In genomic region chr12:81188423-81188822, GRCm38 (mm10) we compare ENCODE assay signal across 28 mouse cellular contexts.
A peak's percentile ranks its signal among the peaks of the same experiment; 100 is the strongest.
DNase-seq lines count a peak whose midpoint lies in the region; ATAC-seq and TF ChIP-seq lines count a peak whose summit lies in the region.
"Had no signal": no experiment of that assay in that cellular context is flagged by ENCODE, and none has a peak within 500 bp of the region (broad histone marks: within the 10 kb centered on the region; RNA-seq: fewer than 3 reads in every experiment).

No protein-coding gene starts in this region.

- no peak overlapping the region for H3K4me3 ChIP-seq in kidney, embryonic 14.5 days (ENCODE audit: low read length)
- H3K4me3 ChIP-seq in liver, postnatal 0 days (ENCODE audit: low read depth, low read length) = no peak overlapping the region
- H3K4me3 ChIP-seq: embryonic facial prominence, embryonic 12.5 days; embryonic facial prominence, embryonic 15.5 days; gastrocnemius, adult 2 months; heart, embryonic 10.5 days; heart, embryonic 13.5 days had no signal

- WGBS in kidney, embryonic 14.5 days = 81% methylated on average over 3 of the region's 3 CpGs
- WGBS in liver, postnatal 0 days (ENCODE audit: insufficient replicate concordance) = 54% methylated on average over 3 of the region's 3 CpGs

- H3K4me1 ChIP-seq in kidney, embryonic 14.5 days (ENCODE audit: control insufficient read depth, insufficient read depth, low read length) = no peaks in the 10 kb centered on the region
- H3K4me1 ChIP-seq in liver, postnatal 0 days (ENCODE audit: insufficient read depth) = peaks cover 22% of the 10 kb centered on the region
- H3K4me1 ChIP-seq: embryonic facial prominence, embryonic 12.5 days; embryonic facial prominence, embryonic 15.5 days; heart, embryonic 10.5 days; heart, embryonic 13.5 days had no signal

- H3K9ac ChIP-seq in kidney, embryonic 14.5 days (ENCODE audit: low read depth, low read length) = no peak overlapping the region
- no peak overlapping the region for H3K9ac ChIP-seq in liver, postnatal 0 days (replicated peaks)
- H3K9ac ChIP-seq: embryonic facial prominence, embryonic 12.5 days; embryonic facial prominence, embryonic 15.5 days; forebrain, postnatal 0 days; heart, embryonic 13.5 days; hindbrain, embryonic 14.5 days had no signal

- H3K4me2 ChIP-seq in kidney, embryonic 14.5 days (replicated peaks; ENCODE audit: low read depth, low read length) = no peak overlapping the region
- H3K4me2 ChIP-seq in liver, postnatal 0 days (ENCODE audit: low read depth, low read length) = no peak overlapping the region
- H3K4me2 ChIP-seq: embryonic facial prominence, embryonic 12.5 days; embryonic facial prominence, embryonic 15.5 days; heart, embryonic 13.5 days; hindbrain, embryonic 14.5 days had no signal

- no peak for ATAC-seq in kidney, embryonic 14.5 days (ENCODE audit: low FRiP score, low TSS enrichment)
- peak; percentile 79 for ATAC-seq in liver, postnatal 0 days
- ATAC-seq: forebrain, embryonic 14.5 days; forebrain, postnatal 0 days; Patski had no signal

- no peaks in the 10 kb centered on the region for H3K27me3 ChIP-seq in kidney, embryonic 14.5 days (ENCODE audit: control insufficient read depth, insufficient read depth, low read length)
- no peaks in the 10 kb centered on the region for H3K27me3 ChIP-seq in liver, postnatal 0 days (ENCODE audit: insufficient read depth, low read length)
- H3K27me3 ChIP-seq: CH12.LX; embryonic facial prominence, embryonic 12.5 days; embryonic facial prominence, embryonic 15.5 days; heart, embryonic 13.5 days had no signal

- TF ChIP-seq CTCF in liver, postnatal 0 days (IDR thresholded peaks at IDR 0.05; ENCODE audit: low read depth) = no peak

- no peaks in the 10 kb centered on the region for H3K36me3 ChIP-seq in kidney, embryonic 14.5 days (ENCODE audit: control insufficient read depth, insufficient read depth, low read length)
- H3K36me3 ChIP-seq in liver, postnatal 0 days (replicated peaks; ENCODE audit: insufficient read depth, low read length) = peaks cover 4% of the 10 kb centered on the region; the same call in 1 of the 2 replicates
- H3K36me3 ChIP-seq: embryonic facial prominence, embryonic 12.5 days; embryonic facial prominence, embryonic 15.5 days; heart, embryonic 10.5 days; heart, embryonic 13.5 days had no signal

- no peak overlapping the region for H3K27ac ChIP-seq in kidney, embryonic 14.5 days (ENCODE audit: low read depth, low read length)
- H3K27ac ChIP-seq in liver, postnatal 0 days (ENCODE audit: low read depth) = peak overlapping the region; percentile 94
- H3K27ac ChIP-seq: embryonic facial prominence, embryonic 12.5 days; embryonic facial prominence, embryonic 15.5 days; gastrocnemius, adult 2 months; heart, embryonic 10.5 days; heart, embryonic 13.5 days; hindbrain, embryonic 14.5 days had no signal

- no peaks in the 10 kb centered on the region for H3K9me3 ChIP-seq in kidney, embryonic 14.5 days (ENCODE audit: control insufficient read depth, low read length)
- no peaks in the 10 kb centered on the region for H3K9me3 ChIP-seq in liver, postnatal 0 days (ENCODE audit: low read length)
- H3K9me3 ChIP-seq: embryonic facial prominence, embryonic 12.5 days; embryonic facial prominence, embryonic 15.5 days; G1E; heart, embryonic 10.5 days; heart, embryonic 13.5 days had no signal

- peak; percentile 86 for TF ChIP-seq EP300 in liver, postnatal 0 days (IDR thresholded peaks at IDR 0.05; ENCODE audit: low read depth)

- DNase-seq in heart, adult 11 months = peak; percentile 59
- DNase-seq in heart, adult 8-10 months (ENCODE audit: low spot score) = no peak
- peak; percentile 20 for DNase-seq in kidney, adult 9 months
- DNase-seq in testis, postnatal 10 days (ENCODE audit: low spot score) = peak; percentile 17
- DNase-seq in testis, postnatal 14 days (ENCODE audit: low spot score) = no peak
- no peak for DNase-seq in liver, postnatal 0 days
- no peak for DNase-seq in right cerebral cortex, postnatal 36 days (ENCODE audit: low spot score in 2 of 2)
- DNase-seq: adrenal gland, postnatal 10 days; adrenal gland, postnatal 36 days; cerebellum, adult 18-20 months; cerebellum, adult 9-10 months; cerebellum, postnatal 14 days; forebrain, postnatal 0 days; gastrocnemius, adult 2 months; gastrocnemius, postnatal 14 days; heart, adult 18-20 months; heart, postnatal 14 days; heart, postnatal 4 days had no signal

Comparison
In these comparisons a context has a peak if more than half of its experiments do, and no peak if none do; other contexts are left out.
1. DNase-seq: peak in heart, adult 11 months (single experiment), kidney, adult 9 months (single experiment) and testis, postnatal 10 days (single experiment); none in heart, adult 8-10 months (single experiment), testis, postnatal 14 days (single experiment), liver, postnatal 0 days (single experiment) and right cerebral cortex, postnatal 36 days (0 of 2).